28 mouse cellular contexts compared by ENCODE assay signal in genomic region chr7:117532651-117533050, GRCm38 (mm10).
DNase-seq lines count a peak whose midpoint lies in the region; ATAC-seq and TF ChIP-seq lines count a peak whose summit lies in the region.
"Had no signal": no experiment of that assay in that cellular context is flagged by ENCODE, and none has a peak within 500 bp of the region (broad histone marks: within the 10 kb centered on the region; RNA-seq: fewer than 3 reads in every experiment).

No protein-coding gene starts in this region.

- peaks cover 9% of the 10 kb centered on the region; the same call in 1 of the 2 replicates for H3K4me1 ChIP-seq in lung, embryonic 14.5 days (ENCODE audit: insufficient read depth)
- no peaks in the 10 kb centered on the region for H3K4me1 ChIP-seq in hindbrain, embryonic 11.5 days (replicated peaks; ENCODE audit: control insufficient read depth, insufficient read depth, low read length)
- H3K4me1 ChIP-seq: embryonic facial prominence, embryonic 12.5 days; forebrain, embryonic 15.5 days; hindbrain, embryonic 15.5 days; intestine, embryonic 15.5 days had no signal

- no peak for DNase-seq in lung, embryonic 14.5 days
- no peak for DNase-seq in lung, postnatal 25 days (ENCODE audit: low spot score)
- peak; percentile 51 to 57 for DNase-seq in kidney, adult 8-10 months
- peak; percentile 57 for DNase-seq in kidney, postnatal 14 days
- no peak for DNase-seq in hindbrain, embryonic 11.5 days (ENCODE audit: low spot score)
- no peak for DNase-seq in heart, postnatal 25 days (ENCODE audit: low spot score)
- DNase-seq: adrenal gland, postnatal 25 days; cerebellum, adult 11-12 months; cerebellum, postnatal 14 days; gastrocnemius, postnatal 14 days; heart, adult 18-20 months; heart, postnatal 36 days; lung, adult 2 months; right cerebral cortex, postnatal 25 days had no signal

- ATAC-seq in lung, embryonic 14.5 days (ENCODE audit: insufficient read depth), result peak; percentile 31; the same call in 1 of the 2 replicates
- no peak for ATAC-seq in cerebellum, adult (ENCODE audit: insufficient number of reproducible peaks, low FRiP score, low TSS enrichment)
- ATAC-seq in hindbrain, embryonic 11.5 days (ENCODE audit: low FRiP score), result no peak
- ATAC-seq: CD4-positive, CD25-positive, alpha-beta regulatory T cell, adult 4 months; forebrain, embryonic 15.5 days; intestine, embryonic 15.5 days had no signal

- no peaks in the 10 kb centered on the region for H3K27me3 ChIP-seq in lung, embryonic 14.5 days (ENCODE audit: insufficient read depth, low read length)
- H3K27me3 ChIP-seq in hindbrain, embryonic 11.5 days (ENCODE audit: control insufficient read depth, insufficient read depth, low read length), result no peaks in the 10 kb centered on the region
- H3K27me3 ChIP-seq: embryonic facial prominence, embryonic 12.5 days; forebrain, embryonic 15.5 days; heart, embryonic 13.5 days; hindbrain, embryonic 15.5 days; intestine, embryonic 15.5 days had no signal

- no peak overlapping the region for H3K9ac ChIP-seq in lung, embryonic 14.5 days
- no peak overlapping the region for H3K9ac ChIP-seq in hindbrain, embryonic 11.5 days (ENCODE audit: low read depth, low read length)
- H3K9ac ChIP-seq: embryonic facial prominence, embryonic 12.5 days; forebrain, embryonic 15.5 days; heart, embryonic 13.5 days; hindbrain, embryonic 15.5 days; intestine, embryonic 15.5 days had no signal

- 16% methylated on average over 3 of the region's 3 CpGs for WGBS in lung, embryonic 14.5 days
- WGBS in hindbrain, embryonic 11.5 days, result 49% methylated on average over 3 of the region's 3 CpGs

- H3K4me3 ChIP-seq in lung, embryonic 14.5 days (ENCODE audit: low read depth, low read length), result no peak overlapping the region
- H3K4me3 ChIP-seq in hindbrain, embryonic 11.5 days (ENCODE audit: low read depth, low read length), result no peak overlapping the region
- H3K4me3 ChIP-seq: embryonic facial prominence, embryonic 12.5 days; erythroblast, embryonic 14.5 days; forebrain, embryonic 15.5 days; heart, embryonic 13.5 days; hindbrain, embryonic 15.5 days; intestine, embryonic 15.5 days; left cerebral cortex, adult 2 months had no signal

- H3K9me3 ChIP-seq in lung, embryonic 14.5 days (ENCODE audit: low read depth, low read length), result no peaks in the 10 kb centered on the region
- no peaks in the 10 kb centered on the region for H3K9me3 ChIP-seq in hindbrain, embryonic 11.5 days (ENCODE audit: control insufficient read depth, low read length)
- H3K9me3 ChIP-seq: embryonic facial prominence, embryonic 12.5 days; forebrain, embryonic 15.5 days; heart, embryonic 13.5 days; hindbrain, embryonic 15.5 days; intestine, embryonic 15.5 days had no signal

- TF ChIP-seq CTCF in lung, embryonic 14.5 days (IDR thresholded peaks at IDR 0.05; ENCODE audit: low read depth), result no peak

- intact Hi-C loops in heart, postnatal 25 days (cut with DNase I), result no loop called here

- no peak overlapping the region for H3K4me2 ChIP-seq in lung, embryonic 14.5 days
- H3K4me2 ChIP-seq in hindbrain, embryonic 11.5 days (replicated peaks; ENCODE audit: low read depth, low read length), result no peak overlapping the region
- H3K4me2 ChIP-seq: embryonic facial prominence, embryonic 12.5 days; forebrain, embryonic 15.5 days; heart, embryonic 13.5 days; hindbrain, embryonic 15.5 days; intestine, embryonic 15.5 days; liver, embryonic 11.5 days; midbrain, embryonic 11.5 days had no signal

- no peak overlapping the region for H3K27ac ChIP-seq in lung, embryonic 14.5 days (ENCODE audit: low read depth)
- H3K27ac ChIP-seq in hindbrain, embryonic 11.5 days (ENCODE audit: low read depth, low read length), result no peak overlapping the region
- H3K27ac ChIP-seq: embryonic facial prominence, embryonic 12.5 days; forebrain, embryonic 15.5 days; heart, embryonic 13.5 days; hindbrain, embryonic 15.5 days; intestine, embryonic 15.5 days; left cerebral cortex, adult 2 months; macrophage; stomach, postnatal 0 days had no signal

- H3K36me3 ChIP-seq in lung, embryonic 14.5 days (ENCODE audit: insufficient read depth), result no peaks in the 10 kb centered on the region
- no peaks in the 10 kb centered on the region for H3K36me3 ChIP-seq in hindbrain, embryonic 11.5 days (ENCODE audit: control insufficient read depth, insufficient read depth, low read length)
- H3K36me3 ChIP-seq: embryonic facial prominence, embryonic 12.5 days; forebrain, embryonic 15.5 days; G1E; heart, embryonic 13.5 days; hindbrain, embryonic 15.5 days; intestine, embryonic 15.5 days had no signal

Comparison
In these comparisons a context has a peak if more than half of its experiments do, and no peak if none do; other contexts are left out.
1. DNase-seq: peak in kidney, adult 8-10 months (2 of 2) and kidney, postnatal 14 days (single experiment); none in lung, embryonic 14.5 days (single experiment), lung, postnatal 25 days (single experiment), hindbrain, embryonic 11.5 days (single experiment) and heart, postnatal 25 days (single experiment).